Mouse (Mus musculus): Measurements from ENCODE around the gene Map9.
"Not testable (repeated sequence)": the region's sequence is repeated elsewhere in the genome, so short reads cannot be mapped to it uniquely, and the experiment has no call there.

- TF ChIP-seq CTCF, POLR2A (IDR thresholded peaks at IDR 0.05; ENCODE audit: extremely low read depth, insufficient read depth, low read length): not testable (repeated sequence)
Observed at GRCm38 (mm10) chr3:82326736-82327135, 31.1 kb upstream of the Map9 start.
